Mouse (Mus musculus): ENCODE results near the gene Gm29423.
"Not testable (repeated sequence)": the region's sequence is repeated elsewhere in the genome, so short reads cannot be mapped to it uniquely, and the experiment has no call there.

The Gm29423 gene

GRCm38 (mm10) chrY:70303187-70303586 lies at the start of gene Gm29423, which contains the start of gene Gm29644:
Gene Gm29423 (minus strand): TSS chrY:70303287.
Gene Gm29644 (minus strand): TSS chrY:70303343.
- not testable (repeated sequence) for DNase-seq (ENCODE audit: low read depth, low spot score)

GRCm38 (mm10) chrY:70273542-70273941 lies 29.5 kb downstream of the Gm29423 start, which contains the start of gene Gm21118:
Gene Gm21118 (minus strand): TSS chrY:70273642.
- DNase-seq (ENCODE audit: low read depth, low spot score) = not testable (repeated sequence)
